Mouse (Mus musculus) liver, adult 2 months (tissue): ENCODE data around the gene Zfp865. TPM values are rescaled to one million over a fixed set of nuclear protein-coding genes. Genes with fewer than 3 reads are reported as not detected.
A peak's percentile ranks its signal among the peaks of the same experiment; 100 is the strongest.
"Not testable (repeated sequence)": the region's sequence is repeated elsewhere in the genome, so short reads cannot be mapped to it uniquely, and the experiment has no call there.

ENCODE experiments used
- DNase-seq: peaks from one replicate; pipeline ENCODE4 v3.0.0-alpha.2; 2011; ENCODE audit warnings: low read depth, low spot score; ENCODE audit errors: extremely low read depth
- H3K27ac ChIP-seq: fragments of 200-500 bp; replicated peaks from 2 replicates; pipeline ENCODE4 v1.5.1; 2012; ENCODE audit warnings: low read depth, mild to moderate bottlenecking, control low read depth, inconsistent platforms, low read length; ENCODE audit not compliant: insufficient read depth
- H3K27me3 ChIP-seq: fragments of 200-500 bp; 2 replicates; pipeline ENCODE4 v1.6.1; 2012; ENCODE audit warnings: mild to moderate bottlenecking, moderate library complexity, low read length, inconsistent platforms; ENCODE audit not compliant: control insufficient read depth, insufficient read depth
- H3K36me3 ChIP-seq: fragments of 200-500 bp; 2 replicates; pipeline ENCODE4 v1.6.1; 2012; ENCODE audit warnings: low read length, inconsistent platforms; ENCODE audit not compliant: control insufficient read depth, insufficient read depth
- H3K4me1 ChIP-seq: fragments of 200-500 bp; 2 replicates; pipeline ENCODE4 v1.6.1; 2011; ENCODE audit warnings: low read length; ENCODE audit not compliant: control insufficient read depth, insufficient read depth
- H3K4me3 ChIP-seq: fragments of 200-500 bp; 2 replicates; pipeline ENCODE4 v1.5.1; 2011; ENCODE audit warnings: low read depth, mild to moderate bottlenecking, control low read depth, low read length, moderate library complexity; ENCODE audit not compliant: insufficient read depth
- H3K79me2 ChIP-seq: fragments of 200-500 bp; 2 replicates; pipeline ENCODE4 v1.6.1; 2012; ENCODE audit warnings: inconsistent platforms, mild to moderate bottlenecking, low read length, moderate library complexity; ENCODE audit not compliant: control insufficient read depth, insufficient read depth
- H3K9ac ChIP-seq: fragments of 200-500 bp; 2 replicates; pipeline ENCODE4 v1.6.1; 2012; ENCODE audit warnings: low read depth, mild to moderate bottlenecking, control low read depth, inconsistent platforms, low read length
- CTCF ChIP-seq: fragments of 200-500 bp; IDR thresholded peaks from 2 replicates; pipeline ENCODE4 v1.5.1; 2011; ENCODE audit warnings: low read depth, low read length, control low read depth
- POLR2A ChIP-seq: fragments of 200-500 bp; IDR thresholded peaks from 2 replicates; pipeline ENCODE4 v1.6.1; 2011; ENCODE audit warnings: low read length, control low read depth; ENCODE audit not compliant: insufficient read depth; ENCODE audit errors: extremely low read depth
- WGBS: fragments of 180-500 bp; shearing (Covaris S2); methylation state at CpG from one replicate; pipeline ENCODE4 v1.1.7; 2018; 5-methylcytosine and 5-hydroxymethylcytosine counted together
- polyA plus RNA-seq: library from polyadenylated mRNA; depleted of rRNA; stranded (reverse); fragments of >200 nt; gene quantifications from 2 replicates; pipeline ENCODE4 v1.2.3, GENCODE M21; 2012
- total RNA-seq: library from RNA; depleted of rRNA; stranded (reverse); fragments of >200 nt; gene quantifications from 2 replicates; pipeline ENCODE4 v1.2.3, GENCODE M21; 2014

Zfp865 gene
- total and polyA plus RNA-seq, 2 experiments = 4.1 to 14.6 TPM

DNA sequence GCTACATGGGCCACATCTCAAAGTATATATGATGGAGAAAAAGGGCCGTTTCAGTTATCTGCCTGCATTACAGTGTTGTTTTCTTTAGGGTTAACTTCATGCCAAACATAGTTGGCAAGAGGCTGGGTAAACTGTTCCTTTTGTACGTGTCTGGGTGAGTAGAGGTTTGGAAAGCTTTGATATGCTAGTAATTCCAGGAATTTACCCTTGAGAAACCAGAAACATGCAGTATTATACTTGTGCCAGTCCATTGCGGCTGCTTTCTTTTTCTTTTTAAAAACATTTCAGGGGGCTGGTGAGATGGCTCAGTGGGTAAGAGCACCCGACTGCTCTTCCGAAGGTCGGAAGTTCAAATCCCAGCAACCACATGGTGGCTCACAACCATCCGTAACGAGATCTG is 23.2 kb upstream of the Zfp865 start:
- H3K4me3 ChIP-seq = no peak overlapping the region
- H3K9ac ChIP-seq = no peak overlapping the region
- 67% methylated on average over 8 of the region's 8 CpGs for WGBS
- H3K79me2 ChIP-seq = no peaks in the 10 kb centered on the region
- DNase-seq = no peak
- no peak for TF ChIP-seq CTCF
- no peak for TF ChIP-seq POLR2A
- H3K36me3 ChIP-seq = no peaks in the 10 kb centered on the region
- H3K27me3 ChIP-seq = no peaks in the 10 kb centered on the region
- no peak overlapping the region for H3K27ac ChIP-seq
- H3K4me1 ChIP-seq = peaks cover 4% of the 10 kb centered on the region; the same call in 1 of the 2 replicates

DNA sequence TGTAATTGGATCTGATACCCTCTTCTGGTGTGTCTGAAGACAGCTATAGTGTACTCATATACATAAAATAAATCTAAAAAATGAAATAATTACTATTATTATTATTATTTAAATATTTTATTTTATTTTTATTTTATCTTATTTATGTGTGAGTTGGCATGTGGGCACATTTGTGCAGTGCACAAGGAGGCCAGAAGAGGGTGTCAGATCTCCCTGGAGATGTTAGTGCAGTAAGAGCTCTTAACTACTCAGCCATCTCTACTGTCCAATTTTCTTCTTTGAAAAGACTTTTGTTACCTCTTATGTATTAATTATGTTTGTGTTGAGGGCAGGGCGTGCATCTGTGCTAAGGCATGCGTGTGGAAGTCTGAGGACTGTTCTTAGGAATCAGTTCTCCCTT is 20.3 kb upstream of the Zfp865 start:
- no peaks in the 10 kb centered on the region for H3K36me3 ChIP-seq
- no peak overlapping the region for H3K9ac ChIP-seq
- H3K27ac ChIP-seq = no peak overlapping the region
- 81% methylated on average over 2 of the region's 2 CpGs for WGBS
- H3K79me2 ChIP-seq = no peaks in the 10 kb centered on the region
- no peak overlapping the region for H3K4me3 ChIP-seq
- H3K27me3 ChIP-seq = no peaks in the 10 kb centered on the region
- no peak for TF ChIP-seq POLR2A
- peak; percentile 40; the same call in 1 of the 2 replicates for TF ChIP-seq CTCF
- no peak for DNase-seq
- H3K4me1 ChIP-seq = peaks cover 4% of the 10 kb centered on the region; the same call in 1 of the 2 replicates

DNA sequence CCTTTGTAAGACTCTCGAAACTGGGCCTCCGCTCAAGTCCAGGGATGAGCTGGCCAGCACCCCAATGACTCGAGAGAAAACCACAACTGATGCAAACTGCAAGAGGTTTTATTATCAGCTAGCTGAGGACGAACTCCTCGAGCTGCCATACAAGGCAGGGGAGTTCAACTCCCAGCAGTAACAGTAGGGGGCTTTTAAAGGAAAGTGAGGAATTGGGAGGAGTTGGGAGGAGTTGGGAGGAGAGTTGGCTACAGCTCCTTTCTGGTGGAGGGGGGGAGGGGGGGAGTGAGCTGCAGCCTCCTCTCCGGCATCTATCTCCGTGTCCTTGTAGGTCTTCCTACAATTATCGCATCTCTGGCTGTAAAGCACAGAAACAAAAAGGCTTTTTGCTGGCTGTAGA is 17.3 kb upstream of the Zfp865 start:
- not testable (repeated sequence) for H3K79me2 ChIP-seq, H3K36me3 ChIP-seq, H3K4me1 ChIP-seq, H3K27ac ChIP-seq, H3K4me3 ChIP-seq, H3K27me3 ChIP-seq, H3K9ac ChIP-seq, DNase-seq
- 81% methylated on average over 8 of the region's 8 CpGs for WGBS

DNA sequence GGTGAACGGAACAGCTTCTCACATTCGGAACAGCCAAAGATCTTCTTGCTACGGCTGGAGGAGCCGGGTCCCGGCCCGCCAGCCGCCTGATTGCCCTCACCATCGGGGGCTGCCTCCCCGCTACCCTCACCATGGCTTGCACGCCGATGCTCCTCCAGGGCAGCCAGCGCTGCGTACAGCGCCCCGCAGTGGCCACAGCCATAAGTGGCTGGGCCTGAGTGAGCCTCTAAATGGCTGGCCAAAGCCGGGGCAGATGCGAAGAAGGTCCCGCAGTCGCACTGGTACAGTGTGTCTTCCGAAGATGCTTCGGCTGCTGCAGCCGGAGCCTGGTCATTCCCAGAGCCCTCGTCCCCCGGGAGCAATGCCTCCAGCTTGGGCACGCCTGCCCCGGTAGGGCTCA is 11.9 kb upstream of the Zfp865 start:
- Histone ChIP-seq H3K79me2 (no peaks in the 10 kb centered on the region), H3K4me3 (no peak overlapping the region), H3K27me3 (no peaks in the 10 kb centered on the region), H3K27ac (no peak overlapping the region), H3K4me1 (no peaks in the 10 kb centered on the region), H3K9ac (no peak overlapping the region), H3K36me3 (peaks cover 32% of the 10 kb centered on the region)
- no peak for DNase-seq
- WGBS = 98% methylated on average over 26 of the region's 26 CpGs
- TF ChIP-seq POLR2A (no peak), CTCF (no peak)

DNA sequence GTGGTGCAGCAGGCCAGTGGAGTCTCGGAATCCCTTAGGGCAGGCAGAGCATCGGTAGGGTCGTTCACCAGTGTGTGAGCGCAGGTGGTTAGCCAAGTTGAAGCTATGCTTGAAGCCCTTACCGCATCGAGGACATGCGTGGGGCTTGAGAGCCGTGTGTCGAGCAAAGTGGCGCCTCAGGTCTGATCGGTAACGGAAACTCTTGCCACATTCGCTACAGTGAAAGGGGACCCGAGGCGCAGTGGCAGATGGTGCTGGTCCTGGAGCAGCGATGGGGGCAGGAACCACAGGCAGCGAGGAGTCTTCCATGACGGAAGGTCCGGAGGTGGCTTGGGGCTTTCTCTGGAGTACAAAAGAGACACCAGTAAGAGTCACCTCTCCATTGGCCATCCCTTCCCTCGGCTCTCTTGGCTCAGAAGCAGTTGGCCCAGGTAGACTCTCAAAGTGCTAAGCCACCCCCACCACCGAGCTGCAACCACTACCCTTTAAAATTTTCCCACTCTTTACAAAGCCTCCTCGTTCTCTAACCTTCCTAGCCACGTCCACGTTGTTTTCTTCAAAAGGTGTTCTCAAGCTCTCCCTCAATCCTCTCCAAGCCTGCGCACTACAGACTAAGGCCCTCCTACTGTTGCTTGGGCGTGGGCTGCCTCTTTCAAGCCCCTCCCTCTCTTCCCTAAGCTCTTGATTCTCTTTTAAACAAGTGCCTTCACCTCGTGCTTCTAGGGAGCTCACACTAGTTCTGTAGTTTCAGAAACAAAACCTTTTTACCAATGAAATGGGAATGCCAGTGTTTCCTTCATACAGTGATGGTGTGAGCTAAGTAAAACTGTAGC is 7.3 kb upstream of the Zfp865 start:
- no peak overlapping the region for H3K4me3 ChIP-seq
- H3K4me1 ChIP-seq = no peaks in the 10 kb centered on the region
- no peaks in the 10 kb centered on the region for H3K27me3 ChIP-seq
- peaks cover 2% of the 10 kb centered on the region; the same call in 1 of the 2 replicates for H3K79me2 ChIP-seq
- TF ChIP-seq POLR2A = no peak
- TF ChIP-seq CTCF = no peak
- WGBS = 94% methylated on average over 27 of the region's 27 CpGs
- no peak overlapping the region for H3K27ac ChIP-seq
- H3K9ac ChIP-seq = no peak overlapping the region
- H3K36me3 ChIP-seq = peaks cover 28% of the 10 kb centered on the region
- DNase-seq = no peak
